Mouse (Mus musculus) left cerebral cortex, postnatal 25 days (tissue): ENCODE data around the gene Fbxl19. TPM values are rescaled to one million over a fixed set of nuclear protein-coding genes. Genes with fewer than 3 reads are reported as not detected.
A peak's percentile ranks its signal among the peaks of the same experiment; 100 is the strongest.

Experiments used
- DNase-seq, 2 experiments: peaks; one replicate each; pipeline ENCODE4 v3.0.0; 2022; ENCODE audit warnings: low spot score in 2 of 2, mixed read lengths in 1 of 2
- intact Hi-C: fragments of 180-260 bp; cut with DNase I; formaldehyde crosslinking; loops from one replicate; pipeline ENCODE4 v1.15.1; 2025
- total RNA-seq, 2 experiments: library from RNA; stranded (reverse); gene quantifications; 2 replicates each; pipeline ENCODE4 v1.2.3; 2021

The Fbxl19 gene
- total RNA-seq: 10 to 100 TPM; 81.3 to 88.2 TPM

DNA sequence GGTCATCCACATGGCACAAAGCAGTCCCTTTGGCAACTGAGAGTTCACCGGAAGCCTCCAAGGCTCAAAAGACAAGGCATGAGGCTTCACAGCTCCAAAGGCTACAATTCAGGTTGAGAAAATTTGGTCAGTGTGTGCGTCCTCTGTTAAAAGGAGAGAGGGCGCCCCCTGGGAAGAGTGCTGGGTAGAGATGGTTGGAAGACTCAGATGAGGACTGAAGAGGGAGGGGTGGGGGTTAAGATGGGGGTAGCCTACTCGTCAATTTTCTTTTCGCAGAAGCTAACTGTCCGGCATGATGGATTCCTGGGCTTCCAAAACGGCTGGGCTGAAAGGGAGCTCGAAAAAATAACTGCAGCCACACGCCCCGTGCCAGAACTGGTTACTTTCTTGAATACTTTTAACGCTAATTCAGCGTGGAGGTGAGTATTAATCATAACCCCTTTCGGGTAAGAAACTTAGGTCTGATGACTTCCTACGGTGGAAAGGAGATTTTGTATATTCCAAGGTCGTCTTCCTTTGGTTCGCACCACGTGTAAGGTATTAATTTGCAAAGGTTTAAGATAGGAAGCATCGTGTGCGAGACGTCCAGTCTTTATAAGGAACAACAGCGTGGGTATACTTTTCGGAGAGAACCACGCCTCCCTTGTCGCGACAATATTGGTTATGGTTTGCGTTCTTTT lies at the start of gene Fbxl19:
Gene Fbxl19, plus strand, starts transcription at position 178 of the 680 bp plus-strand sequence.
- peak; percentile 72 to 77 for DNase-seq
- intact Hi-C loops: loop anchor here (1.0 kb wide), 2 partner anchors 35 to 69 kb away; no protein-coding TSS in a partner anchor

GRCm38 (mm10) chr7:127698986-127699385 lies 45.4 kb upstream of the Fbxl19 start:
- peak in 1 of 2 experiments; percentile 61 for DNase-seq
- intact Hi-C loops: no loop called here

DNA sequence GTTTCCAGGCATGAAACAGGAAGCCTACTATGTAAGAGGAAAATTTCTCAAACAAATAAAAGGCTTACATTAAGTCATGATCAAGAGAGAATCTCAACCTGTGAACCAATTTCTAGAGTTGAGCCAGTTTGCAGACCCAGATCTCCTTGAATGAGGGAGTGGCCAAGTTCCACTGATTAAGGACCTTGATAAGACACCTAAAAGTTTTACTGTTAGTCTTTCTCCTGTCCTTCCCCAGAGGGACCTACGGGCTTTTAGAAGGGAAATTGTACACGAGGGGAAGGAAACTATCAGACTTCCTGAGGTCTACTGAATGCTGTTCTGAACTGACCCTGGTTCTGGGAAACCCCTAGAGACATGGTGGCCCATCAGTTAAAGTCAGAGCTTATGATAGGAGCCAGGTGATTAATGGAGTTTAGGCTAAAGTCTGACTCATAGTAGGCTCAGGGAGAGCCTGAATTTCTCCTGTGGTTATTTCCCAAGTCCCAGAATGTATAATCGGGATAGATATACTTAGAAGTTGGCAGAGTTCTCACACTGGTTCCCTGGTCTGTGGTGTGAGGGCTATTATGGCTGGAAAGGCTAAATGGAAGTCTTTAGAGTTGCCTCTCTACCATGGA lies 43.5 kb upstream of the Fbxl19 start:
- intact Hi-C loops: no loop called here

GRCm38 (mm10) chr7:127703561-127704178 lies 40.7 kb upstream of the Fbxl19 start:
- DNase-seq: no peak
- intact Hi-C loops: no loop called here

More for the DNA sequence above, 43.5 kb upstream of the Fbxl19 start:
- DNase-seq: no peak

- no peak for DNase-seq
- intact Hi-C loops: no loop called here
Observed at GRCm38 (mm10) chr7:127704598-127704997, 39.7 kb upstream of the Fbxl19 start.

DNA sequence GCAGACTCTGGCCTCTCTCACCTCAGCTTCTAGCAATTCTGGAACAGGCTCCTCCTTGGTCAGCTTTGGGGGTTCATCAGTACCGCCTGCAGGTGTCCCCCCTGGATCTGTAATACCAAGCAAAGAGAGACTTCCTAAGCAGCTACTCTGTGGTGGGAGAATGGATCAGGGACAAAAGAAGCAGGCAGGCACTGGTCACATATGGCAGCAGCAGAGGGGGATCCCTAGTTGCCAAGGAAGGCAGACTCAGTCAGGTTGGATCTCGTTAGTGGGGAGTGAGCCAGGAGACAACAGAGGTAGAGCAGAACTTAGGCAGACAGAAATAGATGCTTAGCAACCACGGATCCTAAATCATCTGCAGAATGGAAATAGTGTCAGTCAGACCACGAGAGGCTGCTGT lies 38.6 kb upstream of the Fbxl19 start:
- peak in 1 of 2 experiments; percentile 38 for DNase-seq
- intact Hi-C loops: no loop called here

DNA sequence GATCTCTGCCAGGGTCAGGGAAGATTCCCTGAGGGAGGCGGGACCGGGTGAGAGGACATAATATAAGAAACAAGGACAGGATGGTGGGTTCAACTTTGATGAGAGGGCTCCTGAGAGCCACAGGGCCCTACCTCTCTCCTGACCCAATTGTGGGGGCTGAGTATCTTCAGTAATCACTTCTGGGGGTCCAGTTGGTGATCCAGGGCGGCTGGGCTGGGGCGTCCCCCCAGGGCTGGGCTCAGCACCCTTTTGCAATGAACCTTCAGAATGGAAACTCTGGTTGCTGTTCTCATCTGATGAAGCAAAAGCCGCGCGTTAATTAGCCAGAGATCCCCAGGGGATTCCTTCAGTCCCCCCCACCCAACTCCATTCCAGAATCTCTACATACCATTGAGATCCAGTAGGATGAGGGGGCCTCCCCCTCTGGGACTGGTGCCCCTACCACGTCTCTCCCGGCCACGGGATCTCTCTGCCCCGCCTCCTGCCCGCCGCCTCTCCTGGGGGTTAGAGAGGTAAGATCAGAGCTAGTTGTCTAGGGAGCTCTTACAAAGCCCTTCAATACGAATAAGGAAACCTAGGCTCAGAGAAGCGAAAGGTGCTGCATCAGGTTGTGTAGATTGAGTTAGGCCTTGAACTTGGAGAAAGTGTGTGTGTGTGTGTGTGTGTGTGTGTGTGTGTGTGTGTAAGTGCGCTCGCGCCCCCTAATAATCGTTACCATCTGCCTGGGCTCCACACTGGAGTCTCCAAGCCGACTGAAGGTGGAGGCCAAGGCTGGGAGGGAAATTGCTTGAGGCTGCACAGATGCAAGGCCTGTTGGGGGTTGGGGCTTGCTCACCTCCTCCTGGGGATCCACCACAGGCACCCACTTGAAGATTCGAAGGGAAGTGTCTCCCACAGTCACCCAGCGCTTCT lies 37.0 kb upstream of the Fbxl19 start:
- intact Hi-C loops: no loop called here

GRCm38 (mm10) chr7:127707957-127708206 lies 36.5 kb upstream of the Fbxl19 start:
- intact Hi-C loops: loop anchor here (1.0 to 2.0 kb wide), 2 partner anchors 17 to 33 kb away; no protein-coding TSS in a partner anchor
- DNase-seq: no peak

More for the DNA sequence above, 37.0 kb upstream of the Fbxl19 start:
- DNase-seq: no peak

DNA sequence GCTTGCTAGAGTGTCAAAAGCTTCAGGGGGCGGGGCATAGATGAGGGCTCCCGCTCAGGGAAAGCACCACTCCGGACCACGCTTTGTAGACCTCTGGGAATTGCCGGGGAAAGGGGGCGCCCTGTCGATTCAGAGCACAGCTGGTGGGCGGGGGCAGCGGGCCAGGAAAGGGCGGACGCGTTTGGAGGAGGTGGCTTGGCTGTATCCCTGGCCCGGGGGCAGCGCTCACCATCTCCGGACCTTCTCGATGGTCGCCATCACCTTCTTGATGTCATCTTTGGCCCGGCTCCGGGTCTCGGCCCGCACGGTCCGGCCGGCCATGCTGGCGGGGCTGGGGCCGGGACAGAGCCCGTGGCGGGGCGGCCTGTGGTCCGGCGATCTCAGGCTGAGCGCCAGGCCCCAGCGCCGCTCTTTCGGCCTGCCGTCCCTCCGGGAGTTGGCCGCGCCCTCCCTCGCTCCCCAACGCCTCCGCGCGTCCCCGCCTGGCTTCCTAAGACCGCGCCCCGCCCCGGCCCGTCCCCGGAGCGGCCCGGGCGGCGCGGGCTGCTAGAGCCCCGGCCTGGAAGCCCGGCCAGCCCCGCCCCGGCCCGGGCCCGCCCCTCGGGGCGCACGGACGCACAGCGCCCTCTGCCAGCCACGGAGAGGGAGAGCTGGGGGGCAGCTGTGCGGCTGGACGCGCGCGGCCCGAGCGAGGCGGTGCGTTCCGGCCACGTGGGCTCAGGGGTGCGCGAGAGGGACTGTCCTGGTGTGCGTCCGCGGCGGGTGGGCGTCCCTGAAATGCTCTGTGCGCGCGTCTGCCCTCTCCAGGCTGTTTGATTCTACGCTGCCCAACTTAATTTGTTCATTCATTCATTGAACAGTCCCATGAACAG lies 35.9 kb upstream of the Fbxl19 start, which contains the start of gene Bcl7c:
Gene Bcl7c, minus strand, starts transcription at position 727 of the 872 bp plus-strand sequence.
- intact Hi-C loops: loop anchor here (1.0 to 2.0 kb wide), 3 partner anchors 18 to 37 kb away; no protein-coding TSS in a partner anchor
- DNase-seq: peak; percentile 88 to 90

DNA sequence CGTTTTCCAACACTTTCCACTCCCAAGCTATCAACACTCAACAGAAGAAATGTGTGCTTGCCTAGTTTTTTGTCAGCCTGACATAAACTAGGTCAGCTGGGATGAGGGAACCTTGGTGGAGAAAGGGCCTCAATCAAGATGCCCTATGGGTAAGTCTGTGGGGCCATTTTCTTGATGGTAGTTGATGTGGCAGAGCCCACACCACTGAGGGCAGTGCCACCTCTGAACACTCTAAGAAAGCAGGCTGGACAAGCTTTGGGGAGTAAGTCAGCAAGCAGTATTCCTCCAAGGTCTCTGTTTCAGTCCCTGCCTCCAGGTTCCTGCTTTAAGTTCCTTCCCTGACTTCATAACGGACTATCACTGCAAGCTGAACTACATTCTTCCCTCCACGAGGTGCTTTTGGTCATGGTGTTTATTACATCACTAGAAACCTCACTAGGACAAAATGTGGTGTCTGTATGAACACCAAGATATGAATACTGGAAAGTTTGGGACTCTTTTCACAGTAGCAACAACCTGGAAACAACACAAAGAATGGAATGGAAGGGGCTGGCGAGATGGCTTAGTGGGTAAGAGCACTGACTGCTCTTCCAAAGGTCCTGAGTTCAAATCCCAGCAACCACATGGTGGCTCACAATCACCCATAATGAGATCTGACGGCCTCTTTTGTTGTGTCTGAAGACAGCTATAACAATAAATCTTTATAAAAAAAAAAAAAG lies 34.9 kb upstream of the Fbxl19 start:
- intact Hi-C loops: loop anchor here (1.0 to 2.0 kb wide), 2 partner anchors 19 to 36 kb away; no protein-coding TSS in a partner anchor

GRCm38 (mm10) chr7:127711031-127711430 lies 33.3 kb upstream of the Fbxl19 start:
- intact Hi-C loops: no loop called here
- DNase-seq: no peak

More for the DNA sequence above, 34.9 kb upstream of the Fbxl19 start:
- DNase-seq: no peak

DNA sequence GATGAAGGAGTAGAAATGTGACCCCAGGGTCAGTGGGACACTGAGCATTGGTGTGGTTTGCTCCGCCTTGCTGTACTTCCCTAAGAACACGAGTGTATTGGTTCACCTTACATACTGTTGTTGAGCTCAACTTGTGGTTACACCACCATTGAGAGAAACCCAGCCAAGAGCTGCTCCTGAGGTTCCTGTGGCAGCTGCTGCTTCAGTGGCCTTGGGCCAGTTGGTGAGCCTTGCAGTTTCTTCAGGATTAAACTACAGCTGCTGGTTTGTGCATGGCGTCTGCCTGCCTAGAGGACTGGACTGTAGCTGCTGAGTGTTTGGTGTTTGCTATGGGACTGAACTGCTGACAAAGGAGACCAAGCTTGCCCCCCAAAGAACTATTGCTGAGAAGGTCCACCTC lies 32.9 kb upstream of the Fbxl19 start:
- intact Hi-C loops: no loop called here
- DNase-seq: no peak

- intact Hi-C loops: no loop called here
Observed at GRCm38 (mm10) chr7:127712461-127713385, 31.6 kb upstream of the Fbxl19 start, which contains the start of gene Ctf1. Gene Ctf1 (plus strand): TSS chr7:127712736.

GRCm38 (mm10) chr7:127714816-127715215 lies 29.5 kb upstream of the Fbxl19 start:
- intact Hi-C loops: no loop called here
- DNase-seq: no peak

More at GRCm38 (mm10) chr7:127712461-127713385, 31.6 kb upstream of the Fbxl19 start, which contains the start of gene Ctf1:
- peak; percentile 67 to 84 for DNase-seq

GRCm38 (mm10) chr7:127716992-127717391 lies 27.4 kb upstream of the Fbxl19 start:
- DNase-seq: peak; percentile 58
- intact Hi-C loops: no loop called here

DNA sequence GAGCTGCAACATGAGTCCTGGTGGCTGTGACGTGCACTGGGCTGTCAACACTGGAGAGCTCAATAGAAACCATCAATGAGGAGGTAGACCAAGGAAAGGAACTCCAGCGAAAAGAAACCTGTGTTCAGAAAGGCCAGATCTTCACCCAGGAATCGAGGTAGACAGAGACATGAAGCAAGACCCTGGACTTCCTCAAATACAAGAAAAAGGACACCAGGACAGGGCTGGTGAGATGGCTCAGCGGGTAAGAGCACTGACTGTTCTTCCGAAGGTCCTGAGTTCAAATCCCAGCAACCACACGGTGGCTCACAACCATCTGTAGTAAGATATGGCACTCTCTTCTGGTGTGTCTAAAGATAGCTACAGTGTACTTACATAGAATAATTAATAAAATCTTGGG lies 26.0 kb upstream of the Fbxl19 start:
- intact Hi-C loops: no loop called here
- DNase-seq: no peak

- no peak for DNase-seq
- intact Hi-C loops: no loop called here
Observed at GRCm38 (mm10) chr7:127719258-127719657, 25.1 kb upstream of the Fbxl19 start.
